Mouse (Mus musculus): ENCODE results near the gene Scai. TPM values are rescaled to one million over a fixed set of nuclear protein-coding genes. Genes with fewer than 3 reads are reported as not detected.

The Scai gene
- total RNA-seq, 2 experiments from 2014 or later = 54.3 to 58.3 TPM

Other genes starting within 250 kb of the Scai start
- under 1 TPM; 0.44 to 0.47 TPM for gene Wdr38, start 193.3 kb downstream of the Scai start, total RNA-seq (2021)
- gene Arpc5l, start 185.4 kb downstream of the Scai start, total RNA-seq (2021) = 100 to 1,000 TPM; 102 to 109 TPM
- gene Rpl35, start 185.1 kb downstream of the Scai start, total RNA-seq (2021) = 100 to 1,000 TPM; 265 to 280 TPM
- gene Golga1, start 125.2 kb downstream of the Scai start, total RNA-seq (2021) = 10 to 100 TPM; 28.3 to 32.2 TPM
- 10 to 100 TPM; 67.1 to 68.0 TPM for gene Ppp6c, start 35.7 kb upstream of the Scai start, total RNA-seq (2021)

Measured in left cerebral cortex, adult 18-20 months (tissue).